Mouse (Mus musculus): ENCODE data around the gene Pde3a. TPM values are rescaled to one million over a fixed set of nuclear protein-coding genes. Genes with fewer than 3 reads are reported as not detected.

The Pde3a gene
- total and polyA plus RNA-seq, 2 experiments, result 0.44 to 1.1 TPM

DNA sequence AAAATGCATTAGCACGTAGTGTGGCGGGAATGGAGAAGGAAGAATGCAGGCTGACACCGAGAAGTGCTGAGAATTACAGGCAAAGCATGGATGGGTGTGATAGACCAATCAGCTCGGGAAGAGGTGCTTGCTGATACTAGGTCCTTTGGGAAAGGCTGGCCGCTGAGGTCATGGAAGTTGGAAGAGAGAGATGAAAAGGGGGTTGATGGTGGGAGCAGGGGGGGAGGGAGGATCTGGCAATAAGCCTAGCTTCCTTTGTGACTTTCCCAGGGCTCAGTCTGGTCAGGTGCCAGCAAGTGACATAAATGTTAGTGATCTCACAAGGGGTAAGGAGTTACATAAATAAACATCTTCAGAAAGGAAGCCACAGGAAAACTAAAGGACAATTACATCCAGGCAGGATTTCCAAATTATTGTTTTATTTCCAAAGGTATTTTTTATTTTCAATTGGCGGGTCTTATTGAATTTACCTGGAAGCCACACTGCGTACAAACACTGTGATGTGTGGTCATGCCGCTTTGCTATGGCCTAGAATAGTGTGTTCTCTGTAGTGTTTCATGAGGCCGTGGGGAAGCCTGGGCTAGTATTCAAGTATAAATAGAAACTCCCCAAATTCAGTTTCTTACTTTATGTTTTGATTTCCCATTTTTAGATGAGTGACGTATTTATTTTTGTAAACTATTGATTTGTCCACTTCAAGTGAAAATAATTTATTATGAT lies 236.4 kb downstream of the Pde3a start:
- H3K27ac ChIP-seq (replicated peaks; ENCODE audit: insufficient read depth, low read depth, low read length), result no peak overlapping the region

DNA sequence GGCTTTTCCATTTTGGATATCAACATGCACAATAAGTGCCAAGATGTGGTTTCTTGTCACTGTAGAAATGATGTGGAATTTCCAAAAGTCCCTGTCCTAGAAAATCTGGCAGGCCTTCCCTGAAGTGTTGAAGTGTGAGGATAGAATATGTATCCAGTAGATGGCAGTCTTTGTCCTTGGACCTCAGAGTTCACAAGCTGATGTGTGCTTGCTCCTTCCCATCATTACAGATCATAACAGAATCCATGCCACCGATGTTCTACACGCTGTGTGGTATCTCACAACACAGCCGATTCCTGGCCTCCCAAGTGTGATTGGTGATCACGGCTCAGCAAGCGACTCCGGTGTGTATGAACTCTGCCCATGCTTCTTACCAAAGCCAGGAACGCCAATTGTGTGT lies 238.2 kb downstream of the Pde3a start:
- Histone ChIP-seq H3K9ac (ENCODE audit: low read depth, low read length) (no peak overlapping the region), H3K4me3 (ENCODE audit: insufficient read depth, low read depth, low read length) (no peak overlapping the region), H3K27ac (replicated peaks; ENCODE audit: insufficient read depth, low read depth, low read length) (no peak overlapping the region), H3K4me1 (ENCODE audit: control insufficient read depth, insufficient read depth, low read length) (no peaks in the 10 kb centered on the region), H3K79me2 (ENCODE audit: control insufficient read depth, insufficient read depth, low read length) (no peaks in the 10 kb centered on the region), H3K27me3 (ENCODE audit: control insufficient read depth, insufficient read depth, low read length) (no peaks in the 10 kb centered on the region), H3K36me3 (ENCODE audit: control insufficient read depth, insufficient read depth, low read length) (no peaks in the 10 kb centered on the region)
- DNase-seq (ENCODE audit: extremely low read depth, low read depth, low spot score), result peak; percentile 49
- WGBS, result 72% methylated on average over 7 of the region's 7 CpGs
- TF ChIP-seq POLR2A (IDR thresholded peaks at IDR 0.05; ENCODE audit: extremely low read depth, insufficient read depth, low read length), result no peak
- peak; percentile 25; the same call in 1 of the 2 replicates for TF ChIP-seq CTCF (IDR thresholded peaks at IDR 0.05; ENCODE audit: low read depth, low read length)

More for the DNA sequence above, 236.4 kb downstream of the Pde3a start:
- Histone ChIP-seq H3K9ac (ENCODE audit: low read depth, low read length) (no peak overlapping the region), H3K4me3 (ENCODE audit: insufficient read depth, low read depth, low read length) (no peak overlapping the region), H3K36me3 (ENCODE audit: control insufficient read depth, insufficient read depth, low read length) (no peaks in the 10 kb centered on the region), H3K4me1 (ENCODE audit: control insufficient read depth, insufficient read depth, low read length) (no peaks in the 10 kb centered on the region), H3K79me2 (ENCODE audit: control insufficient read depth, insufficient read depth, low read length) (no peaks in the 10 kb centered on the region), H3K27me3 (ENCODE audit: control insufficient read depth, insufficient read depth, low read length) (no peaks in the 10 kb centered on the region)
- DNase-seq (ENCODE audit: extremely low read depth, low read depth, low spot score), result no peak
- TF ChIP-seq CTCF (IDR thresholded peaks at IDR 0.05; ENCODE audit: low read depth, low read length) (no peak), POLR2A (IDR thresholded peaks at IDR 0.05; ENCODE audit: extremely low read depth, insufficient read depth, low read length) (no peak)
- WGBS, result 69% methylated on average over 10 of the region's 10 CpGs

DNA sequence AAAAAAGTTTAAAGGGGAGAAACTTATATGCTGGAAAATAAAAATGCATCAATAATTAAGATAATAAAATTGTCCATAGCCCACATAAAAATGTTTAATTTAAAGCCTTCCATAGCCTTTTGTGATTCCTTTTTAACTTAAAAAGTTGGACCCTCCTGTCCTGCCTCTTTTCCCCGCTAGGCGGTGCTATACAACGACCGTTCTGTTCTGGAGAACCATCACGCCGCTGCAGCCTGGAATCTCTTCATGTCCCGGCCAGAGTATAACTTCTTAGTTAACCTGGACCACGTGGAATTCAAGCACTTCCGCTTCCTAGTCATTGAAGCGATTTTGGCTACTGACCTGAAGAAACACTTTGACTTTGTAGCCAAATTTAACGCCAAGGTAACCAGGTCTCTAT lies 239.6 kb downstream of the Pde3a start:
- H3K36me3 ChIP-seq (ENCODE audit: control insufficient read depth, insufficient read depth, low read length), result no peaks in the 10 kb centered on the region

DNA sequence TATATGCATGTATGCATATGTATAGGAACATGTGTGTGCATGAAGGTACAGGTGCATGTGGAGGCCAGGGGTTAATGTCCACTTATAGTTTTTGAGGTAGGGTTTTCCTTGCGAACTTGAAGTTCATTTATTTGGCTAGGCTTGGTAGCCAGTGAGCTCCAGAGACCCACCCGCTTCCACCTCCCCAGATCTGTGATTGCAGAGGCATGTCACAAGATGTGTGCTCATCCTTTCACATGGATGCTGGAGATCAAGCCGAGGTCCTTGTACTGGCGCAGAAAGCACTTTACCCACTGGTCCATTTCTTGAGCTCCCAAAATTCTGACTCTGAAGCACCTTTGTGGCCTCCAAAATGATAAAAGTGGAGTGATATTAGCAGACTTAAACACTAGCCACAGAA lies 245.8 kb downstream of the Pde3a start:
- Histone ChIP-seq H3K27me3 (ENCODE audit: control insufficient read depth, insufficient read depth, low read length) (no peaks in the 10 kb centered on the region), H3K9ac (ENCODE audit: low read depth, low read length) (no peak overlapping the region), H3K27ac (replicated peaks; ENCODE audit: insufficient read depth, low read depth, low read length) (no peak overlapping the region), H3K4me3 (ENCODE audit: insufficient read depth, low read depth, low read length) (no peak overlapping the region), H3K36me3 (ENCODE audit: control insufficient read depth, insufficient read depth, low read length) (no peaks in the 10 kb centered on the region), H3K79me2 (ENCODE audit: control insufficient read depth, insufficient read depth, low read length) (no peaks in the 10 kb centered on the region), H3K4me1 (ENCODE audit: control insufficient read depth, insufficient read depth, low read length) (no peaks in the 10 kb centered on the region)
- no peak for TF ChIP-seq CTCF (IDR thresholded peaks at IDR 0.05; ENCODE audit: low read depth, low read length)
- TF ChIP-seq POLR2A (IDR thresholded peaks at IDR 0.05; ENCODE audit: extremely low read depth, insufficient read depth, low read length), result no peak
- DNase-seq (ENCODE audit: extremely low read depth, low read depth, low spot score), result no peak
- WGBS, result 88% methylated on average over 4 of the region's 4 CpGs

More for the DNA sequence above, 239.6 kb downstream of the Pde3a start:
- no peak for TF ChIP-seq POLR2A (IDR thresholded peaks at IDR 0.05; ENCODE audit: extremely low read depth, insufficient read depth, low read length)
- peak; percentile 78 for TF ChIP-seq CTCF (IDR thresholded peaks at IDR 0.05; ENCODE audit: low read depth, low read length)
- Histone ChIP-seq H3K27me3 (ENCODE audit: control insufficient read depth, insufficient read depth, low read length) (no peaks in the 10 kb centered on the region), H3K4me3 (ENCODE audit: insufficient read depth, low read depth, low read length) (no peak overlapping the region), H3K27ac (replicated peaks; ENCODE audit: insufficient read depth, low read depth, low read length) (no peak overlapping the region), H3K4me1 (ENCODE audit: control insufficient read depth, insufficient read depth, low read length) (no peaks in the 10 kb centered on the region), H3K79me2 (ENCODE audit: control insufficient read depth, insufficient read depth, low read length) (no peaks in the 10 kb centered on the region), H3K9ac (ENCODE audit: low read depth, low read length) (no peak overlapping the region)
- peak; percentile 40 for DNase-seq (ENCODE audit: extremely low read depth, low read depth, low spot score)
- 20% methylated on average over 11 of the region's 11 CpGs for WGBS

DNA sequence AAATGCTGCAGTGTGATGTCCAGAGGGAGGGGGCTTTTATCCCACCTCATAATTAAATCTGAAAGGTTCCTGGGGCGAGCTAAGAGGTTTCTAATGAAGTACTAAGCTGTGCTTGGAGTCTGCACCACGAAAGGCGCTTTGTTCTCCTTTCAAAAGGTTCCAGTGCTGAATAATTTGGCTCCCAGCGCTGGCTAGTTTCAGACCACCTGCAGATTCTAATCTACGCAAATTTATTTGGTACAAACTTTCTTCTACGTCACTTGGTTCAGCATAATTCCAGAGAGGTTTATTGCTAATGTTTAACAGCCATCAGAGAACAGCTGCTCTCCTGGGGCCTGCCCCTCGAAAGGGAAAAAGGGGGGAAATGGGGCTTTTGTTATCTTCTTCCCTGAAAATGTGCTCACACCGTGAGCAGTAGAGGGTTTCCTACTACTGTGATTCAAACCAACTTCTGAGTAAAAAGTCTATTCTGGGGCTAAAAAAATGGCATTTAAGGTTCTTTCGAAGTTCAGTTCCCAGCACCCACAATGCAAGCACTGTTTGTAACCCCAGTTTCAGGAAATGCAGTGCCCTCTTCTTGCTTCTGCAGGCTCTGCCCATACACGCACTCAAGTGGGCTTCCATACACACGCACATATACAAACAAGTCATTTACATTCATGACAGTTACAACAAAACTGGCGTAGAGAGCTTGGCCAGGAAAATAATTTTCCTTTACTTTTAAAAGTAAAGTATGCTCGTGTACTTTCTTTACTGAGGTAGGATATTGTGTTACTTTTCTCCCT lies 246.8 kb downstream of the Pde3a start:
- H3K9ac ChIP-seq (ENCODE audit: low read depth, low read length), result no peak overlapping the region
- no peaks in the 10 kb centered on the region for H3K79me2 ChIP-seq (ENCODE audit: control insufficient read depth, insufficient read depth, low read length)
- H3K4me1 ChIP-seq (ENCODE audit: control insufficient read depth, insufficient read depth, low read length), result no peaks in the 10 kb centered on the region
- H3K27me3 ChIP-seq (ENCODE audit: control insufficient read depth, insufficient read depth, low read length), result no peaks in the 10 kb centered on the region
- H3K36me3 ChIP-seq (ENCODE audit: control insufficient read depth, insufficient read depth, low read length), result no peaks in the 10 kb centered on the region
- TF ChIP-seq CTCF (IDR thresholded peaks at IDR 0.05; ENCODE audit: low read depth, low read length) (no peak), POLR2A (IDR thresholded peaks at IDR 0.05; ENCODE audit: extremely low read depth, insufficient read depth, low read length) (no peak)
- no peak for DNase-seq (ENCODE audit: extremely low read depth, low read depth, low spot score)
- WGBS, result 64% methylated on average over 13 of the region's 13 CpGs
- no peak overlapping the region for H3K4me3 ChIP-seq (ENCODE audit: insufficient read depth, low read depth, low read length)
- no peak overlapping the region for H3K27ac ChIP-seq (replicated peaks; ENCODE audit: insufficient read depth, low read depth, low read length)

DNA sequence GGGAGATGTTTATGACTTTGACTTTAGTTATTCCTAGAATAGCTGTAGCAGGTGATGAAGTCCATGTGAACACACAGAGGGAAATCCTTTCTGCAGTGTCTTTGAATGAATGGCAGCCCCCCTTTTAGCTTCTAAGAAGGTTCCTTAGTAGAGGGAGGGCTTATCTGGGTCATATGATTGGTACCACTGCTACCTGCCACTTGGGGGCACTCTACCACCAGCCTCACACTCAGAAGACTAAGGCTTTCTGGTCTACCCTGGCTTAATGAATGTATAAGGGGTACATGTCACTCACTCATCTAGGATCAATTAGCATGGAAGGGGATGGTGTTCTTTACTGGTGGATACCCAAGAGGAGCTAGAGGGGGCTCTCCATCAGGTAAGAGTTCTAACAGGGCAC lies 250.4 kb downstream of the Pde3a start:
- Histone ChIP-seq H3K9ac (ENCODE audit: low read depth, low read length) (no peak overlapping the region), H3K4me1 (ENCODE audit: control insufficient read depth, insufficient read depth, low read length) (no peaks in the 10 kb centered on the region), H3K4me3 (ENCODE audit: insufficient read depth, low read depth, low read length) (no peak overlapping the region), H3K36me3 (ENCODE audit: control insufficient read depth, insufficient read depth, low read length) (no peaks in the 10 kb centered on the region), H3K27ac (replicated peaks; ENCODE audit: insufficient read depth, low read depth, low read length) (no peak overlapping the region), H3K27me3 (ENCODE audit: control insufficient read depth, insufficient read depth, low read length) (no peaks in the 10 kb centered on the region), H3K79me2 (ENCODE audit: control insufficient read depth, insufficient read depth, low read length) (no peaks in the 10 kb centered on the region)
- DNase-seq (ENCODE audit: extremely low read depth, low read depth, low spot score), result peak; percentile 45
- TF ChIP-seq POLR2A (IDR thresholded peaks at IDR 0.05; ENCODE audit: extremely low read depth, insufficient read depth, low read length), result no peak
- TF ChIP-seq CTCF (IDR thresholded peaks at IDR 0.05; ENCODE audit: low read depth, low read length), result peak; percentile 75

Measured in liver, adult 2 months (tissue).